ENCODE assay signal across 14 mouse cellular contexts in genomic region chr16:34000715-34001114, GRCm38 (mm10). TPM values are rescaled to one million over a fixed set of nuclear protein-coding genes. Genes with fewer than 3 reads are reported as not detected.
DNase-seq lines count a peak whose midpoint lies in the region; ATAC-seq and TF ChIP-seq lines count a peak whose summit lies in the region.
"Had no signal": no experiment of that assay in that cellular context is flagged by ENCODE, and none has a peak within 500 bp of the region (broad histone marks: within the 10 kb centered on the region; RNA-seq: fewer than 3 reads in every experiment).

No protein-coding gene starts in this region.

- no peaks in the 10 kb centered on the region for H3K36me3 ChIP-seq in kidney, embryonic 16.5 days (ENCODE audit: insufficient read depth, low read length)
- H3K36me3 ChIP-seq: lung, embryonic 15.5 days had no signal

- ATAC-seq in Patski = peak; percentile 47
- ATAC-seq in granulocyte monocyte progenitor cell, adult 5-6 weeks (replicated peaks; ENCODE audit: poor library complexity, severe bottlenecking) = no peak
- ATAC-seq in kidney, embryonic 16.5 days (ENCODE audit: low FRiP score, low TSS enrichment) = no peak
- ATAC-seq: midbrain, embryonic 16.5 days had no signal

- WGBS in kidney, embryonic 16.5 days = 67% methylated on average over 8 of the region's 8 CpGs

- CTCF ChIA-PET in Patski (lab: Charles Lee) = interaction anchor here (1.0 to 2.4 kb wide), 6 partner anchors 9 to 180 kb away, joined by 3 to 25 read pairs (median 4); no protein-coding TSS in a partner anchor

- in situ Hi-C loops in Patski (cut with MboI; ENCODE audit: low pct_unique_long_range_greater_than_20kb) = no loop called here

- H3K4me1 ChIP-seq in kidney, embryonic 16.5 days (ENCODE audit: insufficient read depth, low read length) = peaks cover 12% of the 10 kb centered on the region

- no peaks in the 10 kb centered on the region for H3K9me3 ChIP-seq in kidney, embryonic 16.5 days (ENCODE audit: low read length)
- H3K9me3 ChIP-seq: lung, embryonic 15.5 days had no signal

- POLR2A ChIA-PET in Patski (lab: Charles Lee) = interaction anchor here (1.6 kb wide), 1 partner anchor 114 kb away, joined by 7 read pairs; no protein-coding TSS in a partner anchor

- H3K27ac ChIP-seq in kidney, embryonic 16.5 days (ENCODE audit: low read length) = no peak overlapping the region
- H3K27ac ChIP-seq: lung, embryonic 15.5 days had no signal

- no peak overlapping the region for H3K9ac ChIP-seq in kidney, embryonic 16.5 days (replicated peaks; ENCODE audit: low read length)
- H3K9ac ChIP-seq: lung, embryonic 15.5 days had no signal

- no peaks in the 10 kb centered on the region for H3K27me3 ChIP-seq in Patski
- no peaks in the 10 kb centered on the region for H3K27me3 ChIP-seq in kidney, embryonic 16.5 days (ENCODE audit: insufficient read depth, low read length)
- H3K27me3 ChIP-seq: lung, embryonic 15.5 days had no signal

- peak; percentile 5 to 38 for DNase-seq in adrenal gland, postnatal 36 days
- DNase-seq in adrenal gland, postnatal 25 days = no peak
- peak; percentile 47 for DNase-seq in Patski (ENCODE audit: low read depth, low spot score)
- DNase-seq in heart, adult 9 months (ENCODE audit: low spot score in 2 of 2) = peak; percentile 25 to 28
- peak; percentile 66 for DNase-seq in lung, postnatal 36 days
- DNase-seq in frontal cortex, adult 2 months (ENCODE audit: extremely low spot score in 1 of 2, low spot score in 1 of 2) = no peak
- DNase-seq: B cell, adult 2 months; cerebellum, adult 9-10 months; kidney, adult 9 months; thymus, postnatal 36 days had no signal

- no peak overlapping the region for H3K4me2 ChIP-seq in kidney, embryonic 16.5 days (replicated peaks; ENCODE audit: low read depth, low read length)
- H3K4me2 ChIP-seq: lung, embryonic 15.5 days had no signal

- TF ChIP-seq CTCF in Patski (IDR thresholded peaks at IDR 0.05) = no peak

- H3K4me3 ChIP-seq in kidney, embryonic 16.5 days (ENCODE audit: low read length) = no peak overlapping the region
- H3K4me3 ChIP-seq: lung, embryonic 15.5 days had no signal

RNA-seq across cellular contexts. Expression of gene Umps, which starts 33.9 kb away (rescaled TPM):
- 10 to 100 TPM; 42.3 to 50.8 TPM for total RNA-seq in adrenal gland, postnatal 36 days (2021)
- 48.2 and 55.5 TPM in 2 replicates for total RNA-seq in adrenal gland, postnatal 25 days (2021)
- 45.3 TPM for polyA plus RNA-seq in Patski (2021)
- total RNA-seq in granulocyte monocyte progenitor cell, adult 5-6 weeks (2014; fragmentation: Nextera tagmentation) = 69.3 and 73.3 TPM in 2 replicates
- total RNA-seq in granulocyte monocyte progenitor cell, adult 5-6 weeks (2017) = 129 and 134 TPM in 2 replicates
- polyA plus RNA-seq in kidney, embryonic 16.5 days (2015; fragmentation: Nextera tagmentation; extraction: Ambion mirVana) = 66.3 and 66.6 TPM in 2 replicates
- 11.3 and 12.6 TPM in 2 replicates for polyA plus RNA-seq in frontal cortex, adult 2 months (2012; rRNA removed)

Comparison
In these comparisons a context has a peak if more than half of its experiments do, and no peak if none do; other contexts are left out.
1. DNase-seq: peak in adrenal gland, postnatal 36 days (2 of 2), Patski (single experiment), heart, adult 9 months (2 of 2) and lung, postnatal 36 days (single experiment); none in adrenal gland, postnatal 25 days (single experiment) and frontal cortex, adult 2 months (0 of 2).